16 mouse cellular contexts compared by ENCODE assay signal in the genomic region with DNA sequence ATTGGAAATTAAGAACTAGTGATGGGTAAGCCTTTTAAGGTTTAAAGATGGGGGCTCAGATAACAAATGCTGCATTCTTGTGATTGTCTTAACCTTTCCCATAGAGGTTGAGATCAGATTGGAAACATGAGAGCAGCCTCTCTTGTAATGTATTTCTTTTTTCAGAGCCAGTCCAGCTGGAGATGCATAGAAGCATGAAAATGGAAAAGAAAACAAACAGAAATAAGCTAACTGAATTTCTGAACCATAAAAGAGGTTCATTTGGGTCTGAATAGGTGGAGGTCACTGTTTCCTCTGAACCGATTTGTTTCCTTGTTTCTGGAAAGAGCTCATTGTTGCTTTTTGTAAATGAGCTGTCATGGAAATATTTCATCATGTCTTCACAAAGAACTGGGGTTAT.
DNase-seq lines count a peak whose midpoint lies in the region; ATAC-seq and TF ChIP-seq lines count a peak whose summit lies in the region.
"Had no signal": no experiment of that assay in that cellular context is flagged by ENCODE, and none has a peak within 500 bp of the region (broad histone marks: within the 10 kb centered on the region; RNA-seq: fewer than 3 reads in every experiment).

No protein-coding gene starts in this region.

- no peak for TF ChIP-seq CTCF in forebrain, postnatal 0 days (IDR thresholded peaks at IDR 0.05; ENCODE audit: low read depth)
- TF ChIP-seq CTCF in kidney, postnatal 0 days (IDR thresholded peaks at IDR 0.05; ENCODE audit: low read depth) = no peak

- H3K4me1 ChIP-seq in forebrain, embryonic 15.5 days = no peaks in the 10 kb centered on the region
- no peaks in the 10 kb centered on the region for H3K4me1 ChIP-seq in forebrain, postnatal 0 days (ENCODE audit: insufficient read depth)
- 0 out of 2 replicates have a peak, but pooled peaks cover 3% of the 10 kb centered on the region for H3K4me1 ChIP-seq in kidney, postnatal 0 days (replicated peaks; ENCODE audit: insufficient read depth, low read length)
- H3K4me1 ChIP-seq: heart, embryonic 12.5 days had no signal

- no peak for DNase-seq in forebrain, postnatal 0 days
- DNase-seq in kidney, postnatal 0 days (ENCODE audit: low spot score) = peak; percentile 74
- DNase-seq in kidney, postnatal 14 days = no peak
- DNase-seq in Muller cell, postnatal 12 days (ENCODE audit: inconsistent ontology term) = peak; percentile 85
- peak; percentile 52 for DNase-seq in embryo, embryonic 10.5 days (ENCODE audit: low spot score)
- no peak for DNase-seq in frontal cortex, postnatal 36 days (ENCODE audit: low spot score in 2 of 2)
- DNase-seq: cerebellum, adult 8-10 months; gastrocnemius, adult 2 months; heart, postnatal 14 days; kidney, adult 8-10 months; right cerebral cortex, postnatal 25 days; thymus, postnatal 36 days had no signal

- no peak for ATAC-seq in forebrain, embryonic 15.5 days (replicated peaks)
- no peak for ATAC-seq in forebrain, postnatal 0 days
- no peak for ATAC-seq in kidney, postnatal 0 days (replicated peaks; ENCODE audit: low FRiP score, low read depth)

- no peaks in the 10 kb centered on the region for H3K27me3 ChIP-seq in forebrain, embryonic 15.5 days
- no peaks in the 10 kb centered on the region for H3K27me3 ChIP-seq in forebrain, postnatal 0 days (ENCODE audit: insufficient read depth, low read length)
- no peaks in the 10 kb centered on the region for H3K27me3 ChIP-seq in kidney, postnatal 0 days (ENCODE audit: insufficient read depth, low read length)
- H3K27me3 ChIP-seq: heart, embryonic 12.5 days; neural tube, embryonic 13.5 days had no signal

- no peak overlapping the region for H3K4me3 ChIP-seq in forebrain, embryonic 15.5 days
- H3K4me3 ChIP-seq in forebrain, postnatal 0 days (ENCODE audit: low read depth, low read length) = no peak overlapping the region
- H3K4me3 ChIP-seq in kidney, postnatal 0 days (replicated peaks; ENCODE audit: low read depth, low read length) = no peak overlapping the region
- H3K4me3 ChIP-seq: gastrocnemius, adult 2 months; heart, embryonic 12.5 days; neural tube, embryonic 13.5 days had no signal

- no peak overlapping the region for H3K9ac ChIP-seq in forebrain, embryonic 15.5 days (replicated peaks)
- no peak overlapping the region for H3K9ac ChIP-seq in forebrain, postnatal 0 days
- no peak overlapping the region for H3K9ac ChIP-seq in kidney, postnatal 0 days (ENCODE audit: low read depth, low read length)
- H3K9ac ChIP-seq: heart, embryonic 12.5 days; liver, embryonic 14.5 days; neural tube, embryonic 13.5 days had no signal

- no peaks in the 10 kb centered on the region for H3K9me3 ChIP-seq in forebrain, embryonic 15.5 days
- no peaks in the 10 kb centered on the region for H3K9me3 ChIP-seq in forebrain, postnatal 0 days (ENCODE audit: low read length)
- no peaks in the 10 kb centered on the region for H3K9me3 ChIP-seq in kidney, postnatal 0 days (replicated peaks; ENCODE audit: low read length)
- H3K9me3 ChIP-seq: heart, embryonic 12.5 days; neural tube, embryonic 13.5 days had no signal

- H3K4me2 ChIP-seq in forebrain, embryonic 15.5 days (replicated peaks) = no peak overlapping the region
- H3K4me2 ChIP-seq in forebrain, postnatal 0 days (ENCODE audit: low read depth) = no peak overlapping the region
- H3K4me2 ChIP-seq in kidney, postnatal 0 days (ENCODE audit: low read length) = peak overlapping the region; percentile 6; the same call in 1 of the 2 replicates
- H3K4me2 ChIP-seq: heart, embryonic 12.5 days; neural tube, embryonic 13.5 days had no signal

- 11% methylated on average over 1 of the region's 1 CpGs for WGBS in forebrain, embryonic 15.5 days
- 11% methylated on average over 1 of the region's 1 CpGs for WGBS in forebrain, postnatal 0 days
- 2% methylated on average over 1 of the region's 1 CpGs for WGBS in kidney, postnatal 0 days

- no peaks in the 10 kb centered on the region for H3K36me3 ChIP-seq in forebrain, embryonic 15.5 days
- H3K36me3 ChIP-seq in forebrain, postnatal 0 days (ENCODE audit: insufficient read depth) = no peaks in the 10 kb centered on the region
- H3K36me3 ChIP-seq in kidney, postnatal 0 days (ENCODE audit: insufficient read depth, low read length) = no peaks in the 10 kb centered on the region
- H3K36me3 ChIP-seq: heart, embryonic 12.5 days; neural tube, embryonic 13.5 days had no signal

- H3K27ac ChIP-seq in forebrain, embryonic 15.5 days (replicated peaks) = peak overlapping the region; percentile 39; the same call in 1 of the 2 replicates
- no peak overlapping the region for H3K27ac ChIP-seq in forebrain, postnatal 0 days (ENCODE audit: low read depth, low read length)
- H3K27ac ChIP-seq in kidney, postnatal 0 days = no peak overlapping the region
- H3K27ac ChIP-seq: gastrocnemius, adult 2 months; liver, embryonic 14.5 days; neural tube, embryonic 13.5 days had no signal

Comparison
In these comparisons a context has a peak if more than half of its experiments do, and no peak if none do; other contexts are left out.
1. DNase-seq: peak in kidney, postnatal 0 days (single experiment), Muller cell, postnatal 12 days (single experiment) and embryo, embryonic 10.5 days (single experiment); none in forebrain, postnatal 0 days (single experiment), kidney, postnatal 14 days (single experiment) and frontal cortex, postnatal 36 days (0 of 2).